In the genomic region with DNA sequence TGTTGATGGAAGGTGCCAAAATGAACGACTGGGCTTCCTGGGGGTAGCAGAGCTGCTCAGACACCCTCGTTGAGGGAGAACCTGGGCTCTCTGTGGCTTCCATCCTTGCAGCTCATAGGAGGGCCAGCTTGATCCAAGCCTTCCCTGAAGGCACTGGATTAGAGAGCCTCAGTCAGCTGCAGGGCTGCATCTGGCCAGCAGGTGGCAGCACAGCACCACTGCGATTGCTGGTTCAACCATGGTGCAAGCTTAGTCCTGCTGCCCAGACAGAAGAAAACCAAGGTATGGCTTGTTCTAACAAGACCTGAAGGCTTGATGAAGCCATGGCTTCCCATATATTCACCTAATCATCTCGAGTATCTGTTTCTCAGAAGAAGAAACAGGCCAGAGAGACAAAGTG, we compare ENCODE assay signal across 8 mouse cellular contexts. TPM values are rescaled to one million over a fixed set of nuclear protein-coding genes. Genes with fewer than 3 reads are reported as not detected.
DNase-seq lines count a peak whose midpoint lies in the region; ATAC-seq and TF ChIP-seq lines count a peak whose summit lies in the region.

No protein-coding gene starts in this region.

- 0 out of 2 replicates have a peak, but pooled peaks cover 2% of the 10 kb centered on the region for H3K36me3 ChIP-seq in heart, embryonic 11.5 days (ENCODE audit: control insufficient read depth, insufficient read depth, low read length)
- no peaks in the 10 kb centered on the region for H3K36me3 ChIP-seq in heart, adult 2 months (ENCODE audit: control insufficient read depth, insufficient read depth, low read length)
- peaks cover 5% of the 10 kb centered on the region; the same call in 1 of the 2 replicates for H3K36me3 ChIP-seq in limb, embryonic 11.5 days (ENCODE audit: control insufficient read depth, insufficient read depth, low read length)
- no peaks in the 10 kb centered on the region for H3K36me3 ChIP-seq in midbrain, postnatal 0 days (ENCODE audit: insufficient read depth, low read length)
- H3K36me3 ChIP-seq in spleen, adult 2 months (ENCODE audit: control insufficient read depth, insufficient read depth, low read length), result peaks cover 72% of the 10 kb centered on the region

- intact Hi-C loops in heart, adult 2 months (cut with DNase I), result loop anchor here (1.0 to 5.0 kb wide), 4 partner anchors 41 to 580 kb away; partner anchors contain the start of gene Whrn

- ATAC-seq in heart, embryonic 11.5 days (replicated peaks; ENCODE audit: insufficient number of reproducible peaks, low FRiP score, low TSS enrichment), result no peak; the same call in 1 of the 2 replicates
- no peak for ATAC-seq in limb, embryonic 11.5 days (ENCODE audit: insufficient number of reproducible peaks, low FRiP score, low TSS enrichment, low read depth)
- peak; percentile 54 for ATAC-seq in midbrain, postnatal 0 days (ENCODE audit: low FRiP score)

- WGBS in heart, embryonic 11.5 days (ENCODE audit: insufficient replicate concordance), result 12% methylated on average over 4 of the region's 4 CpGs
- WGBS in heart, adult 2 months, result 11% methylated on average over 4 of the region's 4 CpGs
- WGBS in limb, embryonic 11.5 days, result 11% methylated on average over 4 of the region's 4 CpGs
- 15% methylated on average over 4 of the region's 4 CpGs for WGBS in midbrain, postnatal 0 days
- WGBS in spleen, adult 2 months, result 36% methylated on average over 4 of the region's 4 CpGs

- TF ChIP-seq EP300 in heart, adult 2 months (IDR thresholded peaks at IDR 0.05; ENCODE audit: insufficient read depth, low read depth, low read length), result peak; percentile 77; the same call in 1 of the 2 replicates

- TF ChIP-seq CTCF in heart, adult 2 months (IDR thresholded peaks at IDR 0.05), result no peak; the same call in 1 of the 2 replicates
- peak; percentile 95 for TF ChIP-seq CTCF in midbrain, postnatal 0 days (IDR thresholded peaks at IDR 0.05)
- peak; percentile 100 for TF ChIP-seq CTCF in spleen, adult 2 months (IDR thresholded peaks at IDR 0.05; ENCODE audit: extremely low read depth, insufficient read depth, insufficient read length, insufficient replicate concordance)

- no peak overlapping the region for H3K4me3 ChIP-seq in heart, embryonic 11.5 days (ENCODE audit: low read depth, low read length)
- H3K4me3 ChIP-seq in heart, adult 2 months, result no peak overlapping the region
- no peak overlapping the region for H3K4me3 ChIP-seq in limb, embryonic 11.5 days (ENCODE audit: low read depth, low read length)
- H3K4me3 ChIP-seq in midbrain, postnatal 0 days (ENCODE audit: low read depth, low read length), result no peak overlapping the region
- H3K4me3 ChIP-seq in spleen, adult 2 months (ENCODE audit: extremely low read depth, insufficient read depth, insufficient read length), result no peak overlapping the region

- H3K4me1 ChIP-seq in heart, embryonic 11.5 days (ENCODE audit: control insufficient read depth, insufficient read depth, low read length), result no peaks in the 10 kb centered on the region
- H3K4me1 ChIP-seq in heart, adult 2 months (ENCODE audit: control insufficient read depth, insufficient read depth, low read length), result no peaks in the 10 kb centered on the region
- H3K4me1 ChIP-seq in limb, embryonic 11.5 days (ENCODE audit: control insufficient read depth, insufficient read depth, low read length), result no peaks in the 10 kb centered on the region
- no peaks in the 10 kb centered on the region for H3K4me1 ChIP-seq in midbrain, postnatal 0 days (ENCODE audit: insufficient read depth, low read length)
- 0 out of 2 replicates have a peak, but pooled peaks cover 2% of the 10 kb centered on the region for H3K4me1 ChIP-seq in spleen, adult 2 months (ENCODE audit: control insufficient read depth, insufficient read depth, insufficient read length)

- no peak overlapping the region for H3K4me2 ChIP-seq in heart, embryonic 11.5 days
- H3K4me2 ChIP-seq in limb, embryonic 11.5 days (ENCODE audit: low read depth, severe bottlenecking), result no peak overlapping the region
- H3K4me2 ChIP-seq in midbrain, postnatal 0 days (ENCODE audit: low read depth, low read length, poor library complexity, severe bottlenecking), result no peak overlapping the region

- no peak for TF ChIP-seq POLR2A in heart, adult 2 months (IDR thresholded peaks at IDR 0.05; ENCODE audit: insufficient read depth, low read depth, low read length)
- TF ChIP-seq POLR2A in spleen, adult 2 months (IDR thresholded peaks at IDR 0.05; ENCODE audit: low read depth, low read length), result no peak

- no peaks in the 10 kb centered on the region for H3K9me3 ChIP-seq in heart, embryonic 11.5 days (replicated peaks; ENCODE audit: control insufficient read depth, low read length)
- no peaks in the 10 kb centered on the region for H3K9me3 ChIP-seq in limb, embryonic 11.5 days (ENCODE audit: control insufficient read depth, low read length)
- H3K9me3 ChIP-seq in midbrain, postnatal 0 days (ENCODE audit: low read length), result no peaks in the 10 kb centered on the region

- H3K9ac ChIP-seq in heart, embryonic 11.5 days (ENCODE audit: low read depth, low read length), result no peak overlapping the region
- no peak overlapping the region for H3K9ac ChIP-seq in heart, adult 2 months (ENCODE audit: low read depth, low read length)
- H3K9ac ChIP-seq in limb, embryonic 11.5 days (ENCODE audit: low read length), result no peak overlapping the region
- H3K9ac ChIP-seq in midbrain, postnatal 0 days (replicated peaks; ENCODE audit: low read length, poor library complexity, severe bottlenecking), result no peak overlapping the region

- H3K79me2 ChIP-seq in heart, adult 2 months (replicated peaks; ENCODE audit: control insufficient read depth, insufficient read depth, low read length), result no peaks in the 10 kb centered on the region

- H3K27me3 ChIP-seq in heart, embryonic 11.5 days (ENCODE audit: control insufficient read depth, insufficient read depth, low read length), result no peaks in the 10 kb centered on the region
- H3K27me3 ChIP-seq in heart, adult 2 months (ENCODE audit: control insufficient read depth, insufficient read depth, low read length), result no peaks in the 10 kb centered on the region
- H3K27me3 ChIP-seq in limb, embryonic 11.5 days (ENCODE audit: control insufficient read depth, insufficient read depth, low read length), result no peaks in the 10 kb centered on the region
- H3K27me3 ChIP-seq in midbrain, postnatal 0 days (ENCODE audit: insufficient read depth, low read length), result no peaks in the 10 kb centered on the region
- H3K27me3 ChIP-seq in spleen, adult 2 months (ENCODE audit: control insufficient read depth, insufficient read depth, low read length), result no peaks in the 10 kb centered on the region

- peak; percentile 97 for DNase-seq in heart, adult 11 months
- peak; percentile 81 for DNase-seq in embryo, embryonic 9.5 days (ENCODE audit: extremely low spot score)
- peak; percentile 82 to 93 for DNase-seq in heart, adult 2 months
- peak; percentile 88 for DNase-seq in kidney, adult 9 months
- peak; percentile 92 for DNase-seq in limb, embryonic 11.5 days (ENCODE audit: low spot score)
- DNase-seq in midbrain, postnatal 0 days (ENCODE audit: low spot score), result peak; percentile 77
- peak; percentile 49 to 84 for DNase-seq in spleen, adult 2 months (ENCODE audit: low read depth in 1 of 2, low spot score in 2 of 2)

- H3K27ac ChIP-seq in heart, embryonic 11.5 days (ENCODE audit: low read depth, low read length), result no peak overlapping the region
- no peak overlapping the region for H3K27ac ChIP-seq in heart, adult 2 months
- no peak overlapping the region for H3K27ac ChIP-seq in limb, embryonic 11.5 days (replicated peaks; ENCODE audit: low read depth, low read length)
- no peak overlapping the region for H3K27ac ChIP-seq in midbrain, postnatal 0 days (ENCODE audit: low read depth, low read length)
- no peak overlapping the region for H3K27ac ChIP-seq in spleen, adult 2 months (ENCODE audit: insufficient read depth, low read length)

RNA-seq across cellular contexts. Expression of gene Orm2, which starts 6.3 kb away (rescaled TPM):
- polyA plus RNA-seq in heart, embryonic 11.5 days (2014; fragmentation: Nextera tagmentation; extraction: Ambion mirVana), result not detected in 2 replicates
- not detected for total RNA-seq in heart, adult 2 months (2021)
- polyA plus RNA-seq in heart, adult 2 months (2012; rRNA removed), result 0.73 TPM in 1 of 2 replicates, not detected in the other
- not detected in 2 replicates for polyA plus RNA-seq in limb, embryonic 11.5 days (2014; fragmentation: Nextera tagmentation; extraction: Ambion mirVana)
- not detected in 2 replicates for total RNA-seq in midbrain, postnatal 0 days (2014; rRNA removed)
- not detected in 2 replicates for polyA plus RNA-seq in midbrain, postnatal 0 days (2015; fragmentation: Nextera tagmentation; extraction: Ambion mirVana)
- polyA plus RNA-seq in spleen, adult 2 months (2012; rRNA removed), result not detected in 2 replicates

RNA-seq across cellular contexts. Expression of gene Orm3, which starts 12.6 kb away (rescaled TPM):
- polyA plus RNA-seq in heart, embryonic 11.5 days (2014; fragmentation: Nextera tagmentation; extraction: Ambion mirVana), result not detected in 2 replicates
- 1 to 10 TPM; 2.7 to 3.6 TPM for total RNA-seq in heart, adult 2 months (2021)
- polyA plus RNA-seq in heart, adult 2 months (2012; rRNA removed), result 0.41 TPM in 1 of 2 replicates, not detected in the other
- polyA plus RNA-seq in limb, embryonic 11.5 days (2014; fragmentation: Nextera tagmentation; extraction: Ambion mirVana), result not detected in 2 replicates
- total RNA-seq in midbrain, postnatal 0 days (2014; rRNA removed), result not detected in 2 replicates
- polyA plus RNA-seq in midbrain, postnatal 0 days (2015; fragmentation: Nextera tagmentation; extraction: Ambion mirVana), result not detected in 2 replicates
- polyA plus RNA-seq in spleen, adult 2 months (2012; rRNA removed), result not detected in 2 replicates

RNA-seq across cellular contexts. Expression of gene Orm1, which starts 24.2 kb away (rescaled TPM):
- not detected in 2 replicates for polyA plus RNA-seq in heart, embryonic 11.5 days (2014; fragmentation: Nextera tagmentation; extraction: Ambion mirVana)
- total RNA-seq in heart, adult 2 months (2021), result under 1 TPM; 0.41 to 0.65 TPM
- 3.0 and 4.2 TPM in 2 replicates for polyA plus RNA-seq in heart, adult 2 months (2012; rRNA removed)
- not detected in 2 replicates for polyA plus RNA-seq in limb, embryonic 11.5 days (2014; fragmentation: Nextera tagmentation; extraction: Ambion mirVana)
- total RNA-seq in midbrain, postnatal 0 days (2014; rRNA removed), result not detected in 2 replicates
- not detected in 2 replicates for polyA plus RNA-seq in midbrain, postnatal 0 days (2015; fragmentation: Nextera tagmentation; extraction: Ambion mirVana)
- 0.43 and 0.53 TPM in 2 replicates for polyA plus RNA-seq in spleen, adult 2 months (2012; rRNA removed)

RNA-seq across cellular contexts. Expression of gene Akna, which starts 34.6 kb away (rescaled TPM):
- polyA plus RNA-seq in heart, embryonic 11.5 days (2014; fragmentation: Nextera tagmentation; extraction: Ambion mirVana), result 3.1 and 3.2 TPM in 2 replicates
- total RNA-seq in heart, adult 2 months (2021), result 1 to 10 TPM; 3.5 to 3.9 TPM
- 3.4 and 4.8 TPM in 2 replicates for polyA plus RNA-seq in heart, adult 2 months (2012; rRNA removed)
- polyA plus RNA-seq in limb, embryonic 11.5 days (2014; fragmentation: Nextera tagmentation; extraction: Ambion mirVana), result 9.5 and 10.9 TPM in 2 replicates
- 4.4 and 5.3 TPM in 2 replicates for total RNA-seq in midbrain, postnatal 0 days (2014; rRNA removed)
- 1.9 and 2.1 TPM in 2 replicates for polyA plus RNA-seq in midbrain, postnatal 0 days (2015; fragmentation: Nextera tagmentation; extraction: Ambion mirVana)
- 94.1 and 100 TPM in 2 replicates for polyA plus RNA-seq in spleen, adult 2 months (2012; rRNA removed)
